Mouse (Mus musculus) layer of hippocampus, adult 8-10 months (tissue): ENCODE measurements at regions not wholly inside any gene's neighbourhood (a gene's known extent, or its start where the extent isn't known, plus 50 kb on each side); places are given as distances from the start of the nearest gene placed in this dataset.

ENCODE experiments used
- DNase-seq, 2 experiments: peaks; one replicate each; pipeline ENCODE4 v3.0.0; 2022; ENCODE audit warnings: low spot score in 2 of 2

GRCm38 (mm10) chr15:67901191-67901601, 1400.5 kb upstream of the Lrrc6 start:
- peak; percentile 21 to 36 for DNase-seq

GRCm38 (mm10) chr15:67899772-67900171, 1399.1 kb upstream of the Lrrc6 start:
- DNase-seq = no peak

- DNase-seq = peak; percentile 66 to 72
Observed at GRCm38 (mm10) chr15:67898959-67899403, 1398.3 kb upstream of the Lrrc6 start.

GRCm38 (mm10) chr15:67892066-67892465, 1391.4 kb upstream of the Lrrc6 start:
- no peak for DNase-seq

- DNase-seq = no peak
Observed at GRCm38 (mm10) chr15:67890612-67891304, 1390.0 kb upstream of the Lrrc6 start.

GRCm38 (mm10) chr15:67888548-67888947, 1387.8 kb upstream of the Lrrc6 start:
- DNase-seq = no peak

- DNase-seq = no peak
Observed at GRCm38 (mm10) chr15:67855291-67855690, 1354.6 kb upstream of the Lrrc6 start.

GRCm38 (mm10) chr15:67850118-67850517, 1349.4 kb upstream of the Lrrc6 start:
- peak in 1 of 2 experiments; percentile 12 for DNase-seq

GRCm38 (mm10) chr15:67845707-67846106, 1345.0 kb upstream of the Lrrc6 start:
- DNase-seq = no peak

- peak; percentile 84 to 85 for DNase-seq
Observed at GRCm38 (mm10) chr15:67840671-67841070, 1340.0 kb upstream of the Lrrc6 start.

- DNase-seq = no peak
Observed at GRCm38 (mm10) chr15:67825796-67826484, 1325.2 kb upstream of the Lrrc6 start.

GRCm38 (mm10) chr15:67823226-67823625, 1322.5 kb upstream of the Lrrc6 start:
- peak in 1 of 2 experiments; percentile 6 for DNase-seq

GRCm38 (mm10) chr15:67799871-67800270, 1299.2 kb upstream of the Lrrc6 start:
- no peak for DNase-seq

- DNase-seq = no peak
Observed at GRCm38 (mm10) chr15:67795578-67795977, 1294.9 kb upstream of the Lrrc6 start.

GRCm38 (mm10) chr15:67792822-67793221, 1292.1 kb upstream of the Lrrc6 start:
- no peak for DNase-seq

GRCm38 (mm10) chr15:67788587-67788986, 1287.9 kb upstream of the Lrrc6 start:
- DNase-seq = no peak

GRCm38 (mm10) chr15:67785583-67785982, 1284.9 kb upstream of the Lrrc6 start:
- DNase-seq = no peak

GRCm38 (mm10) chr15:67783754-67784153, 1283.0 kb upstream of the Lrrc6 start:
- DNase-seq = no peak

GRCm38 (mm10) chr15:67782505-67782904, 1281.8 kb upstream of the Lrrc6 start:
- DNase-seq = no peak

- no peak for DNase-seq
Observed at GRCm38 (mm10) chr15:67780856-67781255, 1280.1 kb upstream of the Lrrc6 start.

- no peak for DNase-seq
Observed at GRCm38 (mm10) chr15:67767624-67768023, 1266.9 kb upstream of the Lrrc6 start.

GRCm38 (mm10) chr15:67759221-67759620, 1258.5 kb upstream of the Lrrc6 start:
- peak; percentile 31 to 37 for DNase-seq

GRCm38 (mm10) chr15:67750582-67750981, 1249.9 kb upstream of the Lrrc6 start:
- DNase-seq = no peak
